Mouse (Mus musculus) cerebellum, adult 9-11 months (tissue): ENCODE measurements around the gene Rapgef2.

Experiments used
- DNase-seq: peaks from one replicate; pipeline ENCODE4 v3.0.0; 2022

Gene Rapgef2

GRCm38 (mm10) chr3:79015621-79016474 lies 270.5 kb downstream of the Rapgef2 start:
- no peak for DNase-seq
